Mouse (Mus musculus): ENCODE data around the gene Birc5.

GRCm38 (mm10) chr11:117878892-117879291 lies 29.8 kb downstream of the Birc5 start:
- no peak for TF ChIP-seq CTCF (IDR thresholded peaks at IDR 0.05; ENCODE audit: borderline replicate concordance, control insufficient read depth, extremely low read depth, insufficient read depth, low read length, poor library complexity)
- no peak for TF ChIP-seq POLR2A (IDR thresholded peaks at IDR 0.05; ENCODE audit: control insufficient read depth, extremely low read depth, insufficient read depth, low read length, poor library complexity)
